Mouse (Mus musculus): Measurements from ENCODE around the gene Sept7. TPM values are rescaled to one million over a fixed set of nuclear protein-coding genes. Genes with fewer than 3 reads are reported as not detected.
"Not testable (repeated sequence)": the region's sequence is repeated elsewhere in the genome, so short reads cannot be mapped to it uniquely, and the experiment has no call there.

Sept7 gene
- polyA plus RNA-seq, 1 experiment from 2014 or later = 83.6 TPM

DNA sequence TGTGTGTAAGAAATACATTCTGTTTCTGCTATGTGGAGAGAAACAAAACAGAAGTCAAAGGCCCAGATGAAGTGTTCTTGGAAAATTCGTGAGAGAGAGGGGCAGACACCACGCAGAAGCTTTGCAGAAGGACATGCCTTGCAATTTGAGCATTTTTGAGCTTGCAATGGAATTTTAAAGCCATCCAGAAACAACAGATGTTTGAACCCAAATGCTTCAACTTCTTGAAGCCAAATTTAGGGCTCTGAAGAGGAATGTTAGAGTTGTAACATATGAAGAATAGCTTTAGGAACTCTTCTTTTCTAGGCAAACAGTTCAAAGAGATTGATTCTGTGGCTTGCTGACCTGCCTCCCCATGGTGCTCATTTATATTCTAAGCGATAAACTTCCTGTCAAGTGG is 33.3 kb upstream of the Sept7 start:
- TF ChIP-seq EP300 (IDR thresholded peaks at IDR 0.05; ENCODE audit: low read depth) (no peak), CTCF (IDR thresholded peaks at IDR 0.05; ENCODE audit: low read depth) (no peak)
- no peaks in the 10 kb centered on the region for H3K9me3 ChIP-seq (ENCODE audit: low read length)
- 70% methylated on average over 3 of the region's 3 CpGs for WGBS (ENCODE audit: insufficient replicate concordance)
- ATAC-seq (no peak), DNase-seq (no peak)
- H3K36me3 ChIP-seq (replicated peaks; ENCODE audit: insufficient read depth, low read length) = no peaks in the 10 kb centered on the region
- H3K27me3 ChIP-seq (ENCODE audit: insufficient read depth, low read length) = no peaks in the 10 kb centered on the region
- no peak overlapping the region for H3K9ac ChIP-seq (replicated peaks)
- no peak overlapping the region for H3K27ac ChIP-seq (ENCODE audit: low read depth)
- no peak overlapping the region for H3K4me2 ChIP-seq (ENCODE audit: low read depth, low read length)
- H3K4me3 ChIP-seq (ENCODE audit: low read depth, low read length) = no peak overlapping the region
- H3K4me1 ChIP-seq (ENCODE audit: insufficient read depth) = peaks cover 4% of the 10 kb centered on the region; the same call in 1 of the 2 replicates

DNA sequence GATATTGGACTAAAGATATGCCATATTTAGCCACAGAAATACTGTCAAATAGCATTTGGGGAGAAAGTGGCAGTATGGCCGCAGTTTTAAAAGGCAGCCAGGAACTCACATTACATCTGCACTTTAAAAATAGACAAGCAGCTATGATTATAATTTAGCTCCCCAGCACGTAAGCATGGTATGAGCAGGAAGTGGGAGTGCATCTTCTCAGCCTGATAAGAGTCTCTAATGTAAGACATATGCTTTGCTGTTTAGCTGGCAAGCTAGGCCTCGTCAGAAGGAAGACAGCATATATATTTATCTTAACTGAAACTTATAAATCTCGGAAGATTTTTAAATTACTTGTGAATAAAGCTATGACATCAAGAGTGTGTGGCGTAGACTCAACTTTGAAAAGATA is 32.4 kb upstream of the Sept7 start:
- no peak for DNase-seq
- WGBS (ENCODE audit: insufficient replicate concordance) = 46% methylated on average over 5 of the region's 5 CpGs
- H3K9ac ChIP-seq (replicated peaks) = no peak overlapping the region

DNA sequence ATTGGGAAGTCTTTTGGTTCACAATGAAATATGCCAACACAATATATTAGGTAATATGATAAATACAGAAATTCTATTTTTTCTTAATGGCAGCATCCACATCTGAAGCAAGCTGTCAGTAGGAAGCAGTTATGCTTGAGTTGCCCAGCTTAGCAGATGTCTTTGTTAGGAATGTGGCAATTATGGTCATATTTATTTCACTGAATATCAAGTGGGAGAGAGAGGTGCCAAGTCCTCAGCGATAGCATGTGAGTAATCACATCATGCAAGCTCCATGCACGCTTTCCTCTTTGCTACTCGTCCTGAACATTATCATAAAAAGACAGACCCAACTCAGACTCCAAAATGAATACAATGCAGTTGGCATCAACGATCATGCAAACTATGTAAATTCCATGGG is 27.3 kb upstream of the Sept7 start:
- Histone ChIP-seq H3K4me2 (ENCODE audit: low read depth, low read length) (no peak overlapping the region), H3K36me3 (replicated peaks; ENCODE audit: insufficient read depth, low read length) (no peaks in the 10 kb centered on the region), H3K27ac (ENCODE audit: low read depth) (no peak overlapping the region), H3K4me3 (ENCODE audit: low read depth, low read length) (no peak overlapping the region), H3K4me1 (ENCODE audit: insufficient read depth) (no peaks in the 10 kb centered on the region), H3K27me3 (ENCODE audit: insufficient read depth, low read length) (no peaks in the 10 kb centered on the region), H3K9ac (replicated peaks) (no peak overlapping the region), H3K9me3 (ENCODE audit: low read length) (no peaks in the 10 kb centered on the region)
- TF ChIP-seq EP300 (IDR thresholded peaks at IDR 0.05; ENCODE audit: low read depth) (no peak), CTCF (IDR thresholded peaks at IDR 0.05; ENCODE audit: low read depth) (no peak)
- DNase-seq (no peak), ATAC-seq (no peak)
- WGBS (ENCODE audit: insufficient replicate concordance) = 76% methylated on average over 4 of the region's 4 CpGs

More for the DNA sequence above, 32.4 kb upstream of the Sept7 start:
- TF ChIP-seq EP300 (IDR thresholded peaks at IDR 0.05; ENCODE audit: low read depth) (no peak), CTCF (IDR thresholded peaks at IDR 0.05; ENCODE audit: low read depth) (no peak)
- Histone ChIP-seq H3K27me3 (ENCODE audit: insufficient read depth, low read length) (no peaks in the 10 kb centered on the region), H3K4me3 (ENCODE audit: low read depth, low read length) (no peak overlapping the region), H3K4me1 (ENCODE audit: insufficient read depth) (peaks cover 4% of the 10 kb centered on the region; the same call in 1 of the 2 replicates), H3K9me3 (ENCODE audit: low read length) (no peaks in the 10 kb centered on the region), H3K27ac (ENCODE audit: low read depth) (no peak overlapping the region), H3K36me3 (replicated peaks; ENCODE audit: insufficient read depth, low read length) (no peaks in the 10 kb centered on the region), H3K4me2 (ENCODE audit: low read depth, low read length) (no peak overlapping the region)
- ATAC-seq = no peak

DNA sequence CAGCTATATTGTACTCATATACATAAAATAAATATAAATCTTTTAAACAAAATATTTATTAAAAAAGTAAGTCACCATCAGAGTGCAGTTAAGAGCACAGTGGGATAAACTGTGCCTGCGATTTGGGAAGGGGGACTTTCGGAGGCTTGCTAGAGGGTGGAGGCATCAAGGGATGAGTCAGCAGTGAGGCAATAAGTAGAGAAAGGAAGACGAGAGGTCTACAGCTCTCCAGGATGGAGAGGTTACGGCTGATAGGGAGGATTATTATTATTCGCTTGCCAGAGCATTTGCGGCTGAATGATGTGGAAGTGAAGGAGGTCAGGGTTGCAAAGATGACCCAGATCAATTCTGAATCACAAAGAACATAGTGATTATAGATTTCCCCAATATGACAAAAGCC is 22.5 kb upstream of the Sept7 start:
- no peak for TF ChIP-seq CTCF (IDR thresholded peaks at IDR 0.05; ENCODE audit: low read depth)
- no peak for TF ChIP-seq EP300 (IDR thresholded peaks at IDR 0.05; ENCODE audit: low read depth)
- no peak overlapping the region for H3K4me2 ChIP-seq (ENCODE audit: low read depth, low read length)
- DNase-seq = no peak
- ATAC-seq = no peak
- peaks cover 3% of the 10 kb centered on the region; the same call in 1 of the 2 replicates for H3K4me1 ChIP-seq (ENCODE audit: insufficient read depth)
- H3K27me3 ChIP-seq (ENCODE audit: insufficient read depth, low read length) = no peaks in the 10 kb centered on the region
- H3K4me3 ChIP-seq (ENCODE audit: low read depth, low read length) = no peak overlapping the region
- WGBS (ENCODE audit: insufficient replicate concordance) = 71% methylated on average over 6 of the region's 6 CpGs
- H3K9me3 ChIP-seq (ENCODE audit: low read length) = no peaks in the 10 kb centered on the region
- no peaks in the 10 kb centered on the region for H3K36me3 ChIP-seq (replicated peaks; ENCODE audit: insufficient read depth, low read length)
- H3K9ac ChIP-seq (replicated peaks) = no peak overlapping the region
- no peak overlapping the region for H3K27ac ChIP-seq (ENCODE audit: low read depth)

DNA sequence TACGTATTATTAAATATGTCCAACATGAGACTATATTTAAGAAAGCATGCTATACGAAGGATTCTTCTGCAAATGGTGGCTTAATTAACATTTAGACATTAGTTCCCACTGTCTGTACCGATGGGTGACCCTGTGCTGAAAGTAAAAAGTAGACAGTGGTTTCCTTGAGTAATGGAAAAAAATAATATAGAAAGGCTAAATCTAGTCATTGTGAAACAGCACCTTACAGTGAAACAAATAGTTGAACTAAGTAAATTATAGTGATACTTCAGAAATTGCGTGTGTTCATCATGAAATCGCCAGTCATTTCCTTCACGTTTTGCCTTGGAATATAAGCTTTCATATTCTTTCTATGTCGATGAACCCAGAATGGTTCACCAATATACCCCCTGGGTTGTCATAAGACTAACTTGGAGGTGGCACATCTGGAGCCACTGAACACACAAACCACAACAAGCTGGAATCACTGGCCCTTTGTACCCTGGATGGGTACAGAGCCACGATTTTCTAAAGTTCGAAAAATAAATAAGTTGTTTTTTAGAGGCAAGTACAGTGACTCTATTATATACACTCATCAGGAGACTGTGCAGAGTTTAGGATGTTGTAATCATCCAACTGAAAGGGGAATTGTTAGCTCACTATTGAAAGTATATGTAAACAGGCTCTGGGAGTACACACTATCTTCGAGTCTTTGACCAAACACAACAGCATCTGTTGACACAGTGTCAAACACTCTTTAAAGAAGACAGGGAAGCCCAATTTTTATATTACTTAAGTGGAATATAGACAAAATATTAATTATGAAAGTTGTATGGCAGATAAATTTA is 21.8 kb upstream of the Sept7 start:
- DNase-seq (no peak), ATAC-seq (peak; percentile 89)
- Histone ChIP-seq H3K27ac (ENCODE audit: low read depth) (no peak overlapping the region), H3K9me3 (ENCODE audit: low read length) (no peaks in the 10 kb centered on the region), H3K4me2 (ENCODE audit: low read depth, low read length) (no peak overlapping the region), H3K27me3 (ENCODE audit: insufficient read depth, low read length) (no peaks in the 10 kb centered on the region), H3K4me1 (ENCODE audit: insufficient read depth) (peaks cover 3% of the 10 kb centered on the region; the same call in 1 of the 2 replicates), H3K9ac (replicated peaks) (no peak overlapping the region), H3K36me3 (replicated peaks; ENCODE audit: insufficient read depth, low read length) (no peaks in the 10 kb centered on the region), H3K4me3 (ENCODE audit: low read depth, low read length) (no peak overlapping the region)
- TF ChIP-seq EP300 (IDR thresholded peaks at IDR 0.05; ENCODE audit: low read depth) (no peak), CTCF (IDR thresholded peaks at IDR 0.05; ENCODE audit: low read depth) (no peak)
- 72% methylated on average over 10 of the region's 10 CpGs for WGBS (ENCODE audit: insufficient replicate concordance)

DNA sequence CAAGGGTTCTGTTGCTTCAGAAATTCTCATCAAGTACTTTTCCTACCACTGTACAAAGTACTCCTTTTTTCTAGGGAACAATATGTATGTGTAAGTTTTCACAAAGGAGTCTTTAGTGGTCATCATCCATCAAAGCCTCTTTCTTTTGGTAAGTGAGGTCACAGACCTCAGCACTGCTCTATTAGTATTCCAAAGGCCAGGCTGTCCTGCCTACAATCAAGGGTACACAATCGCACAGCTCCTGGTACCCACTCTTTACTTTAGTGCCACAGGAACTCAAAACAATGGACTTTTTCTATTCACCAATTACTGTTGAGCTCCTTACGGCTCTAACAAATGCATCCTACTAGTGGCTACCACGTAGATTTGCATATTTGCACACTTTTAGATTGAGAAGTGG is 11.2 kb upstream of the Sept7 start:
- Histone ChIP-seq H3K9ac (replicated peaks) (no peak overlapping the region), H3K27me3 (ENCODE audit: insufficient read depth, low read length) (no peaks in the 10 kb centered on the region), H3K4me1 (ENCODE audit: insufficient read depth) (no peaks in the 10 kb centered on the region), H3K36me3 (replicated peaks; ENCODE audit: insufficient read depth, low read length) (no peaks in the 10 kb centered on the region), H3K4me3 (ENCODE audit: low read depth, low read length) (no peak overlapping the region), H3K9me3 (ENCODE audit: low read length) (no peaks in the 10 kb centered on the region), H3K4me2 (ENCODE audit: low read depth, low read length) (no peak overlapping the region), H3K27ac (ENCODE audit: low read depth) (no peak overlapping the region)
- DNase-seq = no peak
- TF ChIP-seq CTCF (IDR thresholded peaks at IDR 0.05; ENCODE audit: low read depth) = no peak
- TF ChIP-seq EP300 (IDR thresholded peaks at IDR 0.05; ENCODE audit: low read depth) = no peak
- ATAC-seq = no peak
- 72% methylated on average over 3 of the region's 3 CpGs for WGBS (ENCODE audit: insufficient replicate concordance)

DNA sequence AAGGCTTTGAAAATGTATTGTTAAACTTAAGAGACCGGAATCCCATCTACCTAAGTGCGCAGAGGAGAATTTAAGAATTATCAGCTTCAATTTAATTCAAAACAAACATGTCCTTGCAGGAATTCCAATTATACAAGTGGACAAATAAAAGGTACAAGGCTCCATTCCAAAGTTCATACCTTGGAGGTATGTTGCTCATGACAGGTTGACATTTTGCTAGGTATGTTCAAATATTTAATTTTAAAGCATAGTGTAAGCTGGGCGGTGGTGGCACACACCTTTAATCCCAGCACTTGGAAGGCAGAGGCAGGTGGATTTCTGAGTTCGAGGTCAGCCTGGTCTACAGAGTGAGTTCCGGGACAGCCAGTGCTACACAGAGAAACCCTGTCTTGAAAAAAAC is 10.5 kb upstream of the Sept7 start:
- H3K27me3 ChIP-seq (ENCODE audit: insufficient read depth, low read length); DNase-seq; H3K4me1 ChIP-seq (ENCODE audit: insufficient read depth); H3K4me3 ChIP-seq (ENCODE audit: low read depth, low read length); ATAC-seq; H3K9me3 ChIP-seq (ENCODE audit: low read length); H3K4me2 ChIP-seq (ENCODE audit: low read depth, low read length); H3K9ac ChIP-seq (replicated peaks); H3K27ac ChIP-seq (ENCODE audit: low read depth); H3K36me3 ChIP-seq (replicated peaks; ENCODE audit: insufficient read depth, low read length): not testable (repeated sequence)
- 78% methylated on average over 5 of the region's 5 CpGs for whole genome bisulfite sequencing (ENCODE audit: insufficient replicate concordance)

Data from liver, postnatal 0 days (tissue).